Mouse (Mus musculus) right cerebral cortex, adult 2 months (tissue): ENCODE measurements around the gene Phgr1.

Source experiments
- DNase-seq, 2 experiments: peaks; one replicate each; pipeline ENCODE4 v3.0.0; 2021 to 2022; ENCODE audit warnings: low spot score in 2 of 2

Phgr1 gene

DNA sequence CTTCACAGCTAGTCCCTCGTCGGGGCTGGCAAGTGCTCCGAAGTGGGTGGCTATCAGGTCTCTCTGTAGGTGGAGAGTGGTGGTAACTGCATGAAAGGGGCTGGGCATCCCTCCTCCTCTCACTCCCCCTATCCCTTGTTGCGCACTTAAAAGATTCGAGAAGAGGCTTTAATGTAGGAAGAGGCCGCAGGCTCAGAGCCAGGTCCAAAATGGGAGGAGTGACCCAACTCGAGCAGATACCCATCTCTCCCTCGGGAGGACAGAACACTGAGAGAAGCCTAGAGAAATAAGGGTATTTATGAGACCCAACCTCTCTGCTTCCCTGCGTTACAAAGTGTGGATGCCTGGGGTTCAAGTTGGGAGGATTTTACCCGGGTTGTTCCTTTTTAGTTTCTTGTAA lies 6.5 kb downstream of the Phgr1 start:
- no peak for DNase-seq

DNA sequence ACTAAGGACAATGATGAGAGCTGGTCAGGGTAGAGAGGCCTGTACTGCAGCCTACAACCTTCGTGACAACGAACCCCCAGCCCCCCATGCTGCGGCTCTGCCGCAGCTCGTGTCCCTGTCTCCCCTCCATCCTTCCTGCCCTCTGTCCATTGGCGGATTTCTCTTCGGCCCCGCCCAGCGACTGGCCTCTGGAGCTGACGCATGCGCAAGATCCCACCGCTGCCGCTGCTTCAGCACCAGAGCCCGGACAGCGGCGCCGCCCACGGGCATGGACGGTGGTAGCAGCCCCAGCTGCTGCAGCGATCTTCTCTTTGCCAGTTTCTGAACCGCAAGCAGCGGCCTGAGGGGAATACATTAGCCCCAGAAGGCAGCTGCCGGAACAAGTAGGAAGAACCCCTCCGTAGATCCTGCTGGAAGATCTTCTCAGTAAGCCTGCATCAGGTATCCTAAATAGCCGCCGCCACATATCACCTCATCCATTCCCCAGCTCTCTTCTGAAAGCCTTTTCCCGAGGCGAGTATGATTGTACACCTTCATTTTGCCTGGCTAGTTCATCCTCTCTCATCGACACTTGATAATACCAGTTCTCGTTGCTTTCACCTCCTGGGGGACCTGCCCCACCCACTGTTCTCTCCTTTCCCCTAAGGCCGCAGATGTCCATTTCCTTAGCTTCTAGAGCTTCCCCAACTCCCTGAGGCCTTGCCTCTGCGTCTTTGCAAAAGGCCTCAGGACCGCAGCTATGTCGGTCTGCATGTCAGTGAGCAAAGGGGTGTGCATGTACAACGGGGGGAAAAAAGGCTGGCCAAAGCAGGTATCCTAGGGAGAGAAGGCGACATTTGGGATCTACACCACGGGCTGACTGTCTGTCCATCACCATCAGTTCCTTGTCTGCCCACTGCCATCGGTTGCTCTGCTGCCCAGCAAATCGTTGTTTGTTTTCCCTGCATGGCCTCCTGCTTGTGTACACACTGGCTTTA lies 7.2 kb downstream of the Phgr1 start, which contains the start of gene Disp2:
Disp2 (plus strand) TSS at position 216 of the 977 bp plus-strand sequence.
- peak; percentile 96 for DNase-seq

DNA sequence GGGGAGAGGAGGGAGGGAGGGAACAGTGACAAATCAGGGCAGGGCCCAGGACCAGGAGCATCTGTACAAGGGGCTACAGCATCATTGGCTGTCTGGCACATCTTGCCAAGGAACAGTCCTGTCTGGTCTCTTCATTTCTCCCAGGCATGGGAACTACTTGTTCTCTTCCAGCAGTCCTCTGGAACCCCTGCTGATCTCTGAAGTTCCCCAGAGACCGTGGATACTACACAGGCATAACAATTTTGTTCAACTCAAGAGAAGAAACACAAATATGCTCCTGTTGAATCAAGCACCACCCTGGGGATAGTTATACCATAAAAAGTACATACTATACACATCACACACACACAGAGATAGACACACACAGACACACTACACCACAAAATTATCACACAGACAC lies 8.5 kb downstream of the Phgr1 start:
- DNase-seq: no peak

DNA sequence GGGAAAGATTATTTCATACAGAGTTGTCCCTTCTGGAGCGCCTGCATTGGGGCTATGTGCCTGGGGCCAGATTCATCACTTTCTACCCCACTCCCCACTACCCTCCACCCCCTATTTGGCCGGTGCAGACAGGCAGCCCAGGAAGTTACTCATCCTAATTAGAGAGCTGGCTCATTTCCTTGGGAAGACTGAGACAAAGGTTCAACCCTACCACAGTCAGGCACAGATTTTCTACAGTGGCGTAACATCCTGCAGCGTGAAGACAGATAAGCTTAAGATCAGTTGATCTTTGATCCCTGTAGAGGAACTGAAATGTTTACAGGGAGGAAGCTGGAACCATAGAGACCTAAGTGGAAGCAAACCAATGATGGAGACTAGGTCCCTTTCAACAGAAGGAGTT lies 9.7 kb downstream of the Phgr1 start:
- DNase-seq: no peak

DNA sequence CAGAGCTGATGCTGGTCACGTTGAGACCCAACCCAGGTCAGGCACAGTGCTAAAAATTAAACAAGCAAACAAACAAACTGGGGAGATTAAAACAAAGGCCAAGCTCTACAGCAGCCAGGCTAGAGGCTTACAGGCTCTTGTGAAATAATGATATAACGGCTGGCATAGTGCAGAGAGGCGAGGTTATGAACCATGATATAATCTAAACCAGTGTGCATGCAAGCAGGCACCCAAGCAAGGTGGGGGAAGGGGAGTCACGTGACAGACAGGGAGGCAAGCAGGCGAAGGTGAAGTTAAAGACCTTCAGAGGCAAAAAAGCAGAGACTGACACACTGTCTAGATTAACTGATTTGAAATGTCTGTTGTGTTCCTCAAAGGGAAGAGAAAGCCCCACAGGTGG lies 10.5 kb downstream of the Phgr1 start:
- DNase-seq: no peak

DNA sequence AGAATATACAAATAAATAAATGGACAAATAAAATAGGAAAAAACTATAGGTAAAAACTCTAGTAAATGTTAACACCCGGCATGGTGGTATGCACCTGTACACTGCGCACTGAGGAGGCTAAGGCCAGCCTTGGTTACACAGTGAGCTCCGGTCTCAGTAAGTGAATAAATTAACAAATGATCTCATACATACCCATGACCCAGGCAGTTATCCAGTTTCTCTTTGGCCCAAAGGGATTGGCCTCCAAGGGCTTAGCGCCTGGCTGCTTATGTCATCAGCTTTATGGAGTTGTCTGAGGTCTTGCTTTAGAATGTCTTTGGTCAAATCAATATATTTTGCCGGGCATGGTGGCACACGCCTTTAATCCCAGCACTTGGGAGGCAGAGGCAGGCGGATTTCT lies 11.1 kb downstream of the Phgr1 start:
- DNase-seq: no peak

DNA sequence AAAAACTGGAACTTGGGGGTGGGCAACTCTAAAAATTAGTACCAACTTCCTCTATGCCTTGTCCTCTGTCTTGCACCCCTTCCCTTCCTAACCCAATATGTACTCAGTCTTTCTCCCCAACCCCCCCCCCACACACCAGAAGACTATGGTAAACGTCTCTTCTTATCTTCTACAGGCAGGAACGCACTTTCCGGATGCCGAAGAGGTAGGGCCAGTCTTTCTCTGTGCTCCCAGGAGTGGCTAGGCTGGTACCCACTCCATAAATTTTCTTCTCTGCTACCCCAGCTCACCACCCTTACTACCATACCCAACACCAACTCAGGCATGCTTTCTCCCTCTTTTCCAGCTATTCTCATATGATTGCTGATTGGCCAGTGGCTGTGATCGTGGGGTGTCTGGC lies 14.0 kb downstream of the Phgr1 start:
- no peak for DNase-seq

DNA sequence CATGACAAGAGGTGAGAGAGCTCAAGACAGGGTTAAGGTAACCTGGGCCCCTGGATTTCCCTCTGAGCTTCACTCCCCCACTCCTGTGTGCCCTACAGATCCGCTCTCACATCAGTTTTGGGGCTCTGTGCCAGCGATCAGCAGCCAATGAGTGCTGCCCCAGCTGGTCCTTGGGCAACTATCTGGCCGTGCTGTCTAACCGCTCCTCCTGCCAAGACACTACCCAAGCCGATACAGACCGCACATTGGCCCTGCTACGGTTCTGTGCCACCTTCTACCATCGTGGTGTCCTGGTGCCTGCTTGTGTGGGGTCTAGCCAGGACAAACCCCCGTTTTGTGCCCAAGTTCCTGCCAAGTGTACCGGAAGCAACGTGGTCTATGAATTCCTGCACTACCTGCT lies 16.9 kb downstream of the Phgr1 start:
- DNase-seq: no peak

DNA sequence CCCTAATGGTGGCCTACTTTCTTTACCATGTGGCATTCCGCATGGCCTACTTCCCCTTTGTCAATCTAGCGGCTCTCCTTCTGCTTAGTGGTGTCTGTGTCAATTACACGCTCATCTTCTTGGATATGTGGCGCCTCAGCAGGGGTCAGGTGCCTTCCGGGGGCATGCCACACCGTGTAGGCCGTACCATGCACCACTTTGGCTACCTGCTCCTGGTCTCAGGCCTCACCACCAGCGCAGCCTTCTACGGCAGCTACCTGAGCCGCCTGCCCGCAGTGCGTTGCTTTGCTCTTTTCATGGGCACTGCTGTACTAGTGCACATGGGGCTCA lies 17.6 kb downstream of the Phgr1 start:
- DNase-seq: no peak

DNA sequence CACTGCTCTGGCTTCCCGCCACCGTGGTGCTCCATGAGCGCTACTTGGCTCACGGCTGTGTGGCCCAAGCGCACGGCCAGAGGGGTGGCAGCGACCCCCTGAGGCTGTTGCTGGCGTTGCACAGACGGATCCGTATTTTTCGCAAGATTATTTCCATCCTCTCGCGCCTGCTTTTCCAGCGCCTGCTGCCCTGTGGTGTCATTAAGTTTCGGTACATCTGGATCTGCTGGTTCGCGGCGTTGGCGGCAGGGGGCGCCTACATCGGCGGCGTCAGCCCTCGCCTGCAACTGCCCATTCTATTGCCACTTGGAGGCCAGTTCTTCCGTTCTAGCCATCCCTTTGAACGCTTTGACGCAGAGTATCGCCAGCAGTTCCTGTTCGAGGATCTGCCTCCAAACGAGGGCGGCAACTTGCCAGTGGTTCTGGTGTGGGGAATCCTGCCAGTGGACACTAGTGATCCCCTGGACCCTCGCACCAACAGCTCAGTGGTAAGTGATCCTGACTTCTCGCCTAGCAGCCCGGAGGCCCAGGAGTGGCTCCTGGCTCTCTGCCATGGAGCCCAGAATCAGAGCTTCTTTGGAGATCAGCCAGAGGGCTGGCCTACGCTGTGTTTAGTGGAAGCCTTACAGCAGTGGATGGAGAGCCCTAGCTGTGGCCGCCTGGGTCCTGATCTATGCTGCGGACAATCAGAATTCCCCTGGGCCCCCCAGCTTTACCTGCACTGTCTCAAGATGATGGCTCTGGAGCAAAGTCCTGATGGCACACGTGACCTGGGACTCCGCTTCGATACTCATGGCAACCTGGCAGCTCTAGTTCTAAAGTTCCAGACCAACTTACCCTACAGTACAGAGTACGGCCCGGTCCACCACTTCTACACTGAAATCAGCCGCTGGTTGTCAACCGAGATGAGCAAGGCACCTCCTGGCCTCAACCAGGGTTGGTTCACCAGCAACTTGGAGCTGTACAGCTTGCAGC lies 18.3 kb downstream of the Phgr1 start:
- DNase-seq: peak; percentile 53 to 55

DNA sequence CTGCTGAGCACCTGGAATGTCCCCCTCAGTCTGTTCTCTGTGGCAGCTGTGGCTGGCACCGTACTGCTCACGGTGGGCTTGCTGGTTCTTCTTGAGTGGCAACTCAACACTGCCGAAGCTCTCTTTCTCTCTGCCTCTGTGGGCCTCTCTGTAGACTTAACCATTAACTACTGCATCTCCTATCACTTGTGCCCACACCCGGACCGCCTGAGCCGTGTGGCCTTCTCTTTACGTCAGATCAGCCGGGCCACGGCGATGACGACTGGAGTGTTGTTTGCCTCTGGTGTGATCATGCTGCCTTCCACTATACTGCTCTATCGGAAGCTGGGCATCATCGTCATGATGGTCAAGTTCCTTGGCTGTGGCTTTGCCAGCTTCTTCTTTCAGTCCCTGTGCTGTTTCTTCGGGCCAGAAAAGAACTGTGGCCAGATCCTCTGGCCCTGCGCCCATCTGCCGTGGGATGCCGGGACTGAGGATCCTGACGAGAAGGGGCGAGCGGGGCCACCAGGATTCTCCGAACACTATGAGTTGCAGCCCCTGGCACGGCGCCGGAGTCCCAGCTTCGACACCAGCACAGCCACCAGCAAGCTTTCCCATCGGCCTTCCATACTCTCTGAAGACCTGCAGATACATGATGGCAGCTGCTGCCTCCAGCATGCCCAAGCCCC lies 19.2 kb downstream of the Phgr1 start:
- no peak for DNase-seq

DNA sequence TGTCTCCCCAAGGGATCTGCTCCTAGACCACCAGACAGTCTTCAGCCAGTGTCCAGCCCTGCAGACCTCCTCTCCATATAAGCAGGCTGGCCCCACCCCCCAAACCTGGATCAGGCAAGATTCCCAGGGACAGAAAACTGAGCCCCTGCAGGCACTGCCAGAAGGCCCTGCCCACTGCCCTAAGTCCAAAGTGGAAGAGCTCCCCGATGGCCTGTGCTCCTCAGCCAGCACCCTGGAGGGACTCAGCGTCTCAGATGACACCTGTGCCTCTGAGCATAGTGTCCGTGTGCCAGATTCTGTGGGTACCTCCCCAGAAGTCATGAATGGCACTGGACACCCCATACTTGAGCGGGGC lies 19.7 kb downstream of the Phgr1 start:
- no peak for DNase-seq

DNA sequence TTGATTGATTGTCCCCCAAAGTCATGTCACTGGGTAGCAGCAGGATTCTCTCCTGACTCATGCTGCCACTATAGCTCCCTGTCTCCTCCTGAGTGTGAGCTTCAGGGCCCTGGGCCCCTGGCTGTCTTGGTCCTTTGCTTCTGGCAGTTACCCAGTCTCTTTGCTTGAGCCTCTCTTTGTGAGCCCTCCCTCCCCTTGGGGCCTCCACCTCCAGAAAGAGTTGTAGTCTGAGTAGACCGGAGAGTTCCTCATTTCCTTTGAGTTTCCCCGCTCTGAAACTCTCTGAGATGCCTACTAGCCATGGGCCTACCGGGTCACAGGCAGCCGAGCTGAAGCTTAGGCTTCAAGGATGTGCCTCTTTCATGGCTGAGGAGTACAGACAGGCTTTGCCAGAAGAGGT lies 21.1 kb downstream of the Phgr1 start:
- no peak for DNase-seq

DNA sequence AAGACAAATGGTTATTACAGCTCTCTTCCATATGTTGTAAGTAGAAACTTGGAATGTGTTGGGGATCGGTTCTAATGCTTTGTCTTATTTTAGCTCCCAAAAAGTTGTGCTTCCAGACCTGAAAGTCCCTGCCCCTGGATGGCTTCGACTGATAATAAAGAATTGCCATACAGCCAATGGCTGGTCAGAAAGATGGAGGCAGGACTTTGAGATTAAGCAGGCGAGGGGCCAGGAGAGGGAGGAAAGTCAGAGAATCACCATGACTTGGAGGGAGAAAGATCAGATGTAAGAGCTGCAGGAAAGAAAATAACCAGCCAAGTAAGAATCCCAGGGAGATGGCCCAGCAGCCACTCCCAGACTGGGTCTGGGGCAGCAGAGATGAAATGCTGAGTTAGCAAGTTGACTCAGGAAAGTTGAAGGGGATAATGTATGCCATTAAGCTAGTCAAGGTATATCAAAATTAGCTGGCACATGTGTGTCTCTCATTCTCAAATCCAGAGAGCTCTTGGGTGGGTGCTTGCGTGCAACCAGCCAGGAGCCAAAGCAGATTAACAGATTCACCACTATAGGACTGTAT lies 30.1 kb downstream of the Phgr1 start:
- DNase-seq: no peak

DNA sequence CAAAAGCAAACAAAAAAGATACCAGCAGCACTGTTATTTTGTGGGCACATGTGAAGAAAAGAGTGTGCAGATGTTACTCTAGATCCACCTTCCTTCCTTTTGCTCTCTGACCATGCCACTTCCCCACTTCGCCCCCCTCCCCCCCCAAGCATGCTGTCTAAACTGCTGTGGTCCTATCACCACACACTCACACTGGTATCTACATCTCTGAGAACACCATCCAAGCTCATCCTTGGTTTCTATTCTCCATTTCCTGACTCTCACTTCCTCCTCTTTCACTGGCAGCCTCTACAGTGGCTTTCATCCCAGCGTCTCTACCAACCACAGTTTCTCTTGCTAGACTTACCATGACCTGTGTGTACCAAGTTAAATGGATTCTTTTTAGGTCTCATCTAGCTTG lies 31.9 kb downstream of the Phgr1 start:
- no peak for DNase-seq

DNA sequence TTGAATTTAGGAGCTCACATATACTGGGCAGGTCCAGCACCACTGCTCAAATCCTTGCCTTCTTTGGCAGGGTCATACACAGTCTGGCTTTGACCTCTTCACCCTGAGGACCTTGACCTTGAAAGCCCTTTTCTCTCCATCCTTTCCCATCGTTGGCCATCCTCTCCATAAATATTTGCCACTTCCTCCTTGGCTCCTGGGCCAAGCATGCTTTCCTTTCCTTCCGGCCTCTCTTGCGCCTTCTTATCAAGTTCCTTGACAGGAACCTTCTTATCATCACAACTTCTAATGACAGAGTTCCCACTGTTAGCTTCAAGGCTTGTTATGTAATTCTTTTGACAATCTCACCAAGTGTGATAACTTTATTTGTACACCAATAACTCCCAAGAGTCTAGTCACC lies 32.6 kb downstream of the Phgr1 start:
- no peak for DNase-seq

DNA sequence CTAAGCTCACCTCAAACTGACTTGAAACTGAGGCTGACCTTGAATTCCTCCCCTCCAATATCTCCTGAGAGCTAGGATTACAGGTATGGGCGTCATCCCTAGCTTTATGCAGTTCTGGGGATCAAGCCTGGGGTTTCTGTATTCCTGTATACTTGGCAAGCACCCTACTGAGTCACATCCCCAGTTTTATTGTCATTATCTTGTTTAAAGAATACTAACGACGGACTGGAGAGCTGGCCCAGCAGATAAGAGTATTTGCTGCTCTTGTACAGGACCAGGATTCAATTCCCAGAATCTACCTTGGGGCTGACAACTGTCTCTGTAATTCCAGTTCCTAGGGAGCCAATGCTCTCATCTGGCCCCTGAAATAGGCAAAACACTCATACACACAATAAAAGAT lies 33.2 kb downstream of the Phgr1 start:
- no peak for DNase-seq

DNA sequence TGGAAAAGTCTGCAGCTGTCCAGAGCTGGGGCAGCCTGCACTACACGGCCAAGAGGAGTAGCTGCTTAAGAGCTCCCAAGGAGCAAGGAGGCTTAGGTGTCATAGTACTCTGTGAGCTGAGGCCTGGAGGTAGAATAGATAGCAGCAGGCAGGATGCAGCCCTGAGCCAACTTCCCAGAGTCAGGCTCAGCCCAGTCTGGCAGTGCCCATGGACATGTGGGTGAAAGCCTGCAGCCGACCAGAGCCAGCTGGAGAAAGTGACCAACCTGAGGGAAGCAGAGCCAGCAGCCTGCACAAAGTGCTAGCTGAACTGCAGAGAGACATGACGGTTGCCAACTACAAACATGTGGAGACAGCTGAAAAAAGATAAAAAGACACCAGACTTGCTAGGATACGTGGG lies 34.3 kb downstream of the Phgr1 start:
- no peak for DNase-seq

DNA sequence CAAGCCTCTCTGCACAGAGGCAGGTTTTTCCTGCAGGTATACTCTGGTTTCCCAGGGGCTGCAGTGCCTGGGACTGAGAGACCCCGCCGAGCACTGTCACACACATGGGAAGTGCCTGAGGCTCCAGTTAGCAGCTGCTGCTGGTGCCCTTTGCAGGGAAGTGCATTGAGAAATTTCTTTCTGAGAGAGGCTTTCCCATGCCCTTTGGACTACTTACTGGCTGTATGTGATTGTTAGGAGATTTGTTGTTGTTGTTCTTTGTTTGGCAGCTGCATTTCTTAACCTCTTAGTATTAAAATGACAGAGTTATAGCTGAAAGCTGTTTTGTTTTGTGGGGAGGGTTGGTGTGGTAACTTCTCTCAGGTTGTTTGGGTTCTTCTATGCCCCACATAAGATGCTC lies 38.3 kb downstream of the Phgr1 start:
- DNase-seq: no peak

DNA sequence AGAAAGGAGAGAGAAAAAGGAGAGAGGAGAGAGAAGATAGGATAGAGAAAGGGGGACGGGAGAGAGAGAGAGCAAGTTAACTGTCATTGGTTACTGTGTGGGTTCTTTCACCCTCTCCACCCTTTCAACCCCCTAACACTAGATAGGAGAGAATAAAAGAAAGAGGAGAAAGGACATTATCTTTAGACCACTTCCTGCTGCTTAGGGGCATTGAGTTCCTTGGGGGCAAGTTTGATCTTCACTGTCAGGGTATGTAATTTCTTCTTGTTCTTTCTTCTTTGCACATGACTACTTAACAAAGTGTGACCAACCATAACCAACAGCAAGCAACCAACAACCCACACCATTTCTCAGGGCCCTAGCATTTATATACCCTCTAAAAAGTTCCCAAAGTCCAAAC lies 40.2 kb downstream of the Phgr1 start:
- DNase-seq: no peak

DNA sequence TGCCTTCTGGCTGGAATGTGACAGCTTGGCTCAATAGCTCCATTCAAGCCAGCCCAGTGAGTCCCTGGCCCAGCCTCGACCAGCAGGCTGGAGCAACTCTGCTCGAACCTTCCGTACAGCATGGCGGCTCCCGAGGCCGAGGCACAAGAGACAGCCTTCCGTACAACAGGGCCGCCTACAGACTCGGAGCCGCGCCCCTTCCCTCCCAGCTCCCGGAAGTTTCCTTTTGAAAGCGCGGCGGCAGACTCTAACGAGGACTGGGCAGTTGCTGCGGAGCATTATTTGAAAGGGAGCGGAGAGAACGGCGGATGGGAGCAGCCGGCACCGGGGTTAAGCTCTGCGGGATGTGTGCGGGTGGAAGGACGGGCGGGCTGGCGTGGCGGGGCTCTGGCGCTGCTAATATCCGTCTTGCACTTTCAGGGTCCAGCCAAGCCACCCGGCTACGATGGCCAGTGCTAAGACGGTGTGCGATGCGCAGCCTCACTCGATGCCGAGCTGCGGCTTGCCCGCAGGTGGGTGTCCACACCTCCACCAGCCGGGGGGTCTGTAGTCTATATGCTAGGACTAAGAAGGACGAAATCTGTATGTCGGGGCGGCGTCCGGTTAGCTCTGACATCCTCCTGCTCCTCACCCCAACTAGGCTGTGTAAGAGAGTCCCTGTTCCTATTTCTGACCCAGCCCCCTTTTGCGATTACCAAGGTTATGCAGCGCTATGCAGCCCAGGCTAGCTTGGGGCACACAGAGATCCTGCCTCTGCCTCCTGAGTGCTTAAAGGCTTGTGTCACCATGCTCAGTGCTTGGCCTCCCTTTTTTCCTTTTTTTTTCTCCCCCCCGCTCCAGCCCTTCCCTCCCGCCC lies 41.6 kb downstream of the Phgr1 start, which contains the start of gene Knstrn:
Knstrn (plus strand) TSS at position 23 of the 856 bp plus-strand sequence.
- peak; percentile 83 to 90 for DNase-seq
